23 mouse cellular contexts compared by ENCODE assay signal in genomic region chrX:35990508-35991095, GRCm38 (mm10).
DNase-seq lines count a peak whose midpoint lies in the region; ATAC-seq lines count a peak whose summit lies in the region.
"Had no signal": no experiment of that assay in that cellular context is flagged by ENCODE, and none has a peak within 500 bp of the region (broad histone marks: within the 10 kb centered on the region; RNA-seq: fewer than 3 reads in every experiment).

No protein-coding gene starts in this region.

- no peaks in the 10 kb centered on the region for H3K36me3 ChIP-seq in hindbrain, embryonic 15.5 days
- H3K36me3 ChIP-seq in hindbrain, embryonic 10.5 days = no peaks in the 10 kb centered on the region
- H3K36me3 ChIP-seq in midbrain, embryonic 15.5 days (replicated peaks) = no peaks in the 10 kb centered on the region
- H3K36me3 ChIP-seq: forebrain, embryonic 10.5 days; limb, embryonic 13.5 days; liver, embryonic 12.5 days; midbrain, embryonic 12.5 days had no signal

- H3K4me3 ChIP-seq in hindbrain, embryonic 15.5 days = no peak overlapping the region
- no peak overlapping the region for H3K4me3 ChIP-seq in hindbrain, embryonic 10.5 days
- H3K4me3 ChIP-seq in midbrain, embryonic 15.5 days = no peak overlapping the region
- H3K4me3 ChIP-seq: forebrain, embryonic 10.5 days; heart, adult 2 months; layer of hippocampus, adult 2 months; limb, embryonic 13.5 days; liver, embryonic 12.5 days; midbrain, embryonic 12.5 days had no signal

- no peak overlapping the region for H3K4me2 ChIP-seq in hindbrain, embryonic 15.5 days
- no peak overlapping the region for H3K4me2 ChIP-seq in midbrain, embryonic 15.5 days
- H3K4me2 ChIP-seq: limb, embryonic 13.5 days; liver, embryonic 12.5 days; midbrain, embryonic 12.5 days had no signal

- peak; percentile 39 to 54 for DNase-seq in cerebellum, postnatal 10 days
- DNase-seq in cerebellum, adult 11-12 months = no peak
- DNase-seq in hindbrain, embryonic 10.5 days (ENCODE audit: low spot score) = no peak
- DNase-seq in brain, adult 2 months (ENCODE audit: low read depth, low spot score) = peak; percentile 20
- DNase-seq in left cerebral cortex, adult 18-20 months (ENCODE audit: low spot score in 2 of 2) = no peak
- DNase-seq: adrenal gland, postnatal 25 days; gastrocnemius, postnatal 25 days; heart, adult 2 months; kidney, adult 18-20 months; kidney, postnatal 14 days; lung, adult 18-20 months; lung, postnatal 10 days; right cerebral cortex, postnatal 14 days; spleen, adult 18-20 months had no signal

- ATAC-seq in hindbrain, embryonic 15.5 days (ENCODE audit: low FRiP score, low read depth) = peak; percentile 71
- ATAC-seq in midbrain, embryonic 15.5 days (replicated peaks) = peak; percentile 62; the same call in 1 of the 2 replicates
- ATAC-seq: CD4-positive, CD25-positive, alpha-beta regulatory T cell, adult 4 months; inflammation-experienced regulatory T-cells, adult 6 months; liver, embryonic 12.5 days had no signal

- H3K9me3 ChIP-seq in hindbrain, embryonic 15.5 days = no peaks in the 10 kb centered on the region
- no peaks in the 10 kb centered on the region for H3K9me3 ChIP-seq in hindbrain, embryonic 10.5 days
- no peaks in the 10 kb centered on the region for H3K9me3 ChIP-seq in midbrain, embryonic 15.5 days
- H3K9me3 ChIP-seq: forebrain, embryonic 10.5 days; limb, embryonic 13.5 days; liver, embryonic 12.5 days; midbrain, embryonic 12.5 days had no signal

- no peaks in the 10 kb centered on the region for H3K27me3 ChIP-seq in hindbrain, embryonic 15.5 days
- H3K27me3 ChIP-seq in hindbrain, embryonic 10.5 days (ENCODE audit: insufficient read depth, poor library complexity, severe bottlenecking) = no peaks in the 10 kb centered on the region
- H3K27me3 ChIP-seq in midbrain, embryonic 15.5 days (replicated peaks) = no peaks in the 10 kb centered on the region
- H3K27me3 ChIP-seq: limb, embryonic 13.5 days; liver, embryonic 12.5 days; midbrain, embryonic 12.5 days had no signal

- 64% methylated on average over 5 of the region's 5 CpGs for WGBS in hindbrain, embryonic 15.5 days
- WGBS in hindbrain, embryonic 10.5 days = 81% methylated on average over 5 of the region's 5 CpGs
- 66% methylated on average over 5 of the region's 5 CpGs for WGBS in midbrain, embryonic 15.5 days

- H3K4me1 ChIP-seq in hindbrain, embryonic 15.5 days (replicated peaks) = no peaks in the 10 kb centered on the region
- H3K4me1 ChIP-seq in hindbrain, embryonic 10.5 days (replicated peaks) = no peaks in the 10 kb centered on the region
- no peaks in the 10 kb centered on the region for H3K4me1 ChIP-seq in midbrain, embryonic 15.5 days
- H3K4me1 ChIP-seq: forebrain, embryonic 10.5 days; limb, embryonic 13.5 days; liver, embryonic 12.5 days; midbrain, embryonic 12.5 days had no signal

- no peak overlapping the region for H3K9ac ChIP-seq in hindbrain, embryonic 15.5 days
- no peak overlapping the region for H3K9ac ChIP-seq in midbrain, embryonic 15.5 days
- H3K9ac ChIP-seq: limb, embryonic 13.5 days; liver, embryonic 12.5 days; midbrain, embryonic 12.5 days had no signal

- no peak overlapping the region for H3K27ac ChIP-seq in hindbrain, embryonic 15.5 days (replicated peaks)
- H3K27ac ChIP-seq in hindbrain, embryonic 10.5 days = no peak overlapping the region
- no peak overlapping the region for H3K27ac ChIP-seq in midbrain, embryonic 15.5 days
- H3K27ac ChIP-seq: forebrain, embryonic 10.5 days; heart, adult 2 months; layer of hippocampus, adult 2 months; limb, embryonic 13.5 days; liver, embryonic 12.5 days; midbrain, embryonic 12.5 days had no signal

Comparison
In these comparisons a context has a peak if more than half of its experiments do, and no peak if none do; other contexts are left out.
1. DNase-seq: peak in cerebellum, postnatal 10 days (2 of 2) and brain, adult 2 months (single experiment); none in cerebellum, adult 11-12 months (single experiment), hindbrain, embryonic 10.5 days (single experiment) and left cerebral cortex, adult 18-20 months (0 of 2).